Mouse (Mus musculus) lung, postnatal 25 days (tissue): ENCODE results near the gene Mfrp.
A peak's percentile ranks its signal among the peaks of the same experiment; 100 is the strongest.

Experiments
- DNase-seq: peaks from one replicate; pipeline ENCODE4 v3.0.0; 2022; ENCODE audit warnings: low spot score

The Mfrp gene

GRCm38 (mm10) chr9:44078955-44079756 lies 22.4 kb upstream of the Mfrp start:
- DNase-seq = peak; percentile 89

GRCm38 (mm10) chr9:44079997-44080780 lies 21.3 kb upstream of the Mfrp start:
- no peak for DNase-seq

DNA sequence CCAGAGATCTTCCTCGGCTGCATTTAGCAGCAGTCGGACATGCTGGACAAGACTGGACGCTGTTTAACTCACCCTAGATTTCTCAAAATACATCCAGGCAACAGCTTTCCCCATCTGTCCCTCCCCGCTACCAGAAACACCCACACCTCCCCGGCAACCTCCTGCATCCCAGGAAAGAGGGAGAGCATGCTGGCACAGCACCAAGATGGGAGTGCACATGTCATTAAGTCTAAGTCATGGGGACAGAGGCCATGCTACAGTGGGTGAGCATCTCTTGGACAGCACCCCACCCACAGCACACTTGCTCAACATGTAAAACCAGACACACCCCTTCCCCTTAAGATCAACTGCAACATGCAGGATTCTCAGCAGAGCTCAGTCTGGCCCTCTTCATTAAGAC lies 20.6 kb upstream of the Mfrp start:
- peak; percentile 27 for DNase-seq

DNA sequence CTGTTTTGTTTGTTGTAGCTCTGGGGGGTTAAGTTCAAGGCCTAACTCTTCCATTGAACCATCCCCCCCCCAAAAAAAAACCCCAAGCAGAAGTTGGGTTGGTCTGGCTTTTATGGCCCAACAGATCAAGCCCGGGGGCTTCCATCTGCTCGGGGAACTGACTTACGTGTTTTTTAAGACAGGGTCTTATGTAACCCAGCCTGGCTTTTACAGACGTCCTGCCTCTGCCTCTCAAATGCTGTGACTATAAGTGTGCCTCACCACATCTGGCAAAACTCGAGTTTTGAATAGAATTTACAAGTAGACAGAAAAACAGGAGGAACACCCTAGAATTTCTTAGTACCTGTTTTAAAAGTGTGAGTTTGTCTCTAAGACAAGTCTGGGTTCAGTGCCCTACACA lies 19.9 kb upstream of the Mfrp start:
- DNase-seq = no peak

- DNase-seq = no peak
These were observed 19.3 kb upstream of the Mfrp start for GRCm38 (mm10) chr9:44082266-44082665.

DNA sequence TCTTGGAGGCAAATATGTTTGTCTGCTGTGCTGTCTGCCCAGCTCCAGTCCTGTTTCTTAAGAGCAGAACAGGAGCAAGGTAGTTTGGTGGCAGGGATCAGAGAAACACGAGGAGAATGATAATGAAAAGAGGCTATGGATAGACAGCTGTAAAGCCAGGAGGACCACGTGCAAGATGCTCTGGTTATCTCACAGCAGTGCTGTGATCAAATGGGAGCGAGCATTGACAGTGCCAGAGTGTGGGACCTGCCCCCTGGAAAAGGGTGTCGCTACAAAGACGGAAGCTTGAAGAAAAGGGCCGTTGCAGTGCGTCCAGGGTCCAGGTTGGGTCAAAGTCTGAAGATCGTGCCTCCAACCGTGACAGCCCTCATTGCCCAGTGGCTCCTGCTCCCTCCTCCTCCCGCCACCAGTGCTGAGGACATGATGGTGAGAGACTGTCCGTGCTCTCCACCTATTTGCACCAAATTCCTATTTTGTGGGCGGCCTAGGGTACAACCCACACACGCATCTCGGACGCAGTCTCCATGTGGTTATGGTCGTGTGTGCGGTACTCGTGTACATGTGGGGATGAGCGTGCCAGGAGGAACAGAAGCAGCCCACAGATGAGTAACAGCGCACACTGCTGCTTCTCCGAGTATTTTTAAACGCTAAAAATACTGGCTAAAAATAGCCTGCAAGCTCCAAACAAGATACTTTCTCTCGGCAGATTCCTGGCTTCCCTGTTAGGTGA lies 18.0 kb upstream of the Mfrp start:
- no peak for DNase-seq

- DNase-seq = no peak
These were observed 17.3 kb upstream of the Mfrp start for GRCm38 (mm10) chr9:44084236-44084635.

DNA sequence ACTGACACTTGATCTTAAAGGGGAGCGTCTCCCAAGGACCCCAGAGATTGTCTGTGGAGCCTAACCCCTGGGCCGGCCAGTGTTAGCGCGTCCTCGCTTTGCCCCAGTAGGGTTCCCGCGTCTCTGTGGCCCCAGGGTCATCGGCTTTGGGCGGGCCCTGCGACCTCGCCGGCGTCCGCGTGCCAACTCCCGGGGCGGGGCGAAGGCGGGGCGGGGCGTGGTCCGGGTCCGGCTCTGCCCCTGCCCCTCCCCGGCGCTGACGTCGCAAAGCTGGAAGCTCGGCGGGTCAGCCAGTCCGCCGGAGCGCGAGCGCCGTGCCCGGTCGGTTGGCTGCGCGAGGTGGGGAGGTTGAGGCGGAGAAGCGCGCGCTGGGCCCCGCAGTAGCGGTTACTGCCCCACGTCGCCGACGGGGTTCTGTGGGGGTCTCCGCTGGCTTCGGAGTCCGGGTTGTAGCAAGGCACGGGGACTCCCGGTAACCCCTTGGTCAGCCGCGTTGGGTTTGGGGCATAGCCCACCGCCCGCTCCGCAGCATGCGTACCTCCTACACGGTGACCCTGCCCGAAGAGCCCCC lies 16.8 kb upstream of the Mfrp start:
- peak; percentile 95 for DNase-seq

DNA sequence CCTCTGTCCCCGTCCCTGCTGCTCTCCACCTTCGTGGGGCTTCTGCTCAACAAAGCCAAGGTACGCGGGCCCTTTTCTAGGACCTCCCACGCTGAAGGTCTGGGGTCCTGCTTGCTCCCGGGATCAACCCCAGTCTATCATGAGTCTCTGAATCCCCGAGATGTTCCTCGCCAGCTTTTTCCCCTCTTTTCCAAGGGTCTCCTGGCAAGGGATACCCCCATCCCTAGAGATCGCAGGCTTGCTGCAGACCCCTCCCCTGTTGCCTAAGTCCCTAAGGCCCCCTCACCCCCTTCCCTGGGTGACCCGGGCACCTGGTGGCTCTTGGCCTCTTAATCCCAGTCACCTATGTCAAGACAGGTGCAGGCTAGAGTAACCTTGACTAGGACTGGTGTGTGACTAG lies 16.3 kb upstream of the Mfrp start:
- no peak for DNase-seq

DNA sequence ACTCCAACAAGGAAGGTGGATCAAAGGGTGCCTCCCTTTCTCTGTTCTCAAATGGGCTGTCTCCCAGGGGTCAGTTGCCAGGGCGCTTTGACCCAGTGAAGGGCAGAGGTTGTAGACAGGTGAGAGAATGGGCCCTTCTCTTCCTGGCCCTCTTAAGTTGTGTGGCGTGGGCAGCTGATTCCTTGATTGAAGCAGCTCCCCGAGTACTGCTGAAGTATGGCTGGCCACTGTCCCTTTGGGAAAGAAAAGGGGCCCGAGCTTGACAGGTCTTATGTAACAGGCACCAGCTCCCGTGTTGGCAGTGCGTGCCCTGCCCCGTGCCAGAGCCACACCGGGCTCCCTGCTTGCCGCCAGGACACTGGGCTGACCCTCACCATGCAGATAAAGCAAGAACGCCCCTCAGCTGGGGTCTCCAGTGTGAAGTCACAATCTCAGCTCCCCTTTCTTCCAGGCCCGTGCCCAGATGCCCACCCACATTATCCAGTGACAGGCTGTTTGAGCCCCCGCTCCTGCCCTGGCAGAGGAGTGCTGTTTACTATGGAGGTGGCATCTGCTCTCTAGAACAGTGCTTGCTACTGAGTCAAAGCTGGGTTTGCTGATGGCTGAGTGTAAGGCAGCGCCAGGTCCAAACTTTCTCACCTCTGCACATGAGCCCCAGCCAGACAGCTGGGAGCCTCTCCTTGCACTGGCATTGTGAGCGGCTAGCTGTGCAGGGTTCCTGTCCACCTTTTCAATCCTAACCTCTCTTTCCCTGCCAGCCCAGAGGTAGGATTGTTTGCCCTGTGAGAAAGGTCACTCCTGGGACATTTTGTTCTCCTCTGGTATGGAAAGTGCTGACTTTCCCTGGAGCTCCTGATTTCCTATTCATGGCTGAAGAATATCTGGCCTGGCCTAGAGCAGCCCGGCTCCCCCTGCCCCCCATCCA lies 15.5 kb upstream of the Mfrp start:
- DNase-seq = peak; percentile 69

DNA sequence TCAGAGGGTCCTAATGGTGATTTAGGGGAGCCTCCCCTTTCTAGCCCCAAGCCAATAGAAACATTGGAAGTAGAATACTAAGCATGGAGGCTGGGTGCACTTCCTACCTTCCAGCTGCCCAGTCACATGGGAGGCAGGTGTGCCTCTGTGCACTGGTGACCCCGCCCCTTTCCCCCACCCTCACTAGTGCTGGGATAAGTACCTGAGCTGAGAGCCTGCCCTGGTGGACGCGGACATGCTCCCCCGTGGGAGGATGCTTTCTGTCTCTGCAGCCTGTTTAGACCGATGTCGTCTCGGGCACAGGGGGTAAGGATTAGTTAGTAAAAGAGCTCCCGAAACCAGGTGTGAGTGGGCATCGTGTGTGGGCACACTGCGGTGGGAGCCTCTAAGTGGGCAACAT lies 14.6 kb upstream of the Mfrp start:
- DNase-seq = no peak

DNA sequence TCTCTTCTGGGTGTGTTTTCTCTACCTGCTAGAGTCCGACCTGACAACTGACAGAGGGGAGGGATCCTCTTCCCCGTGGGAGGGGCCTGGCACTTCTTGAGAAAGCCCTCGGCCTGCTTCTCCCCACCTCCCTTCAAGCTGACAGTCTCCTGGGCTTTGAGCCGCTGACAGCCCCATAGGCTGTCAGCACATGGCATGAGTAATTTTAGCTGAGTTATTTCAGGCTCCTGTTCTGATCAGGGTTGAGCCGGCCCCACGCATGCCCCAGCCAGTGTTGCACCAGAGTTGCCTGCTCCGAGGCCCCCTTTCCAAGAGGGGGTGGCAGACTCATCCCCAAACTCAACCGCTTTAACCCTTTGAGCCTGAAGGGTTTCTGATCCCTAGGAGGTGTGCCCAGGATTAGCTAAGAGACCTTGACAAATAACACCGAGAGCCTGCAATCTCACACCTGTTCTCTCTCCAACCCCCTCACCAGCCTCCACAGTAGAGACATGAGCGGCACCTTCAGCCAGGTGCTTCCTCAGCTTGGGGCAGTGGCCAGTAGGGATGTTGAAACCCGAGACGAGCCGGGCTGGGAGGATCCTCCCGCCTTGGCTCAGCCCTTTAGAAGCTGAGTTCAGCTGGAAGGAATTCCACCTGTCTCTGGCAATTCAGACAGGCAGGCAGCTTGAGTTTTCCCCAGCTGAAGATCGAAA lies 13.6 kb upstream of the Mfrp start:
- DNase-seq = no peak

GRCm38 (mm10) chr9:44088877-44089608 lies 12.5 kb upstream of the Mfrp start:
- no peak for DNase-seq

- DNase-seq = peak; percentile 74
These were observed 7.7 kb upstream of the Mfrp start for GRCm38 (mm10) chr9:44093612-44094503.

DNA sequence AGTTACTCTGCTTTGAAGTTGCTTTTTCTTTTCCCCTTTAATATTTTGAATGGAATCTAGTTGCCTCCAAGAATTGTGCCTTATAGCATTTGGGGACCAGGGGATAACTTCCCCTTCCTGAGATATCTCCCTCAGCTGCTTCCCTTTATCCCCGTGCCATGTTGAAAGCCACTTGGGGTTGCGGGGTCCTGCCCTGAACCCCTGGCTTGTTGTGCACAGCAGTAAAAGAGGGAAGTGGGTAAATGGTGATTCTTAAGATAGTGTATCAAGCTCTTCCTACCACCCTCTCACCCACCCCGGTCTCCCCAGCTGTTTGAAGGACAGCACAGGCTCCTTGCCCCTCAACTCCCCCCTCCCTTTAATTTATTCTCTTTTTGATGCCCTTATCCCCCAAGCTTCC lies 6.8 kb upstream of the Mfrp start:
- no peak for DNase-seq

- no peak for DNase-seq
These were observed 5.7 kb upstream of the Mfrp start for GRCm38 (mm10) chr9:44095781-44096180.

GRCm38 (mm10) chr9:44096536-44096935 lies 5.0 kb upstream of the Mfrp start:
- DNase-seq = no peak

DNA sequence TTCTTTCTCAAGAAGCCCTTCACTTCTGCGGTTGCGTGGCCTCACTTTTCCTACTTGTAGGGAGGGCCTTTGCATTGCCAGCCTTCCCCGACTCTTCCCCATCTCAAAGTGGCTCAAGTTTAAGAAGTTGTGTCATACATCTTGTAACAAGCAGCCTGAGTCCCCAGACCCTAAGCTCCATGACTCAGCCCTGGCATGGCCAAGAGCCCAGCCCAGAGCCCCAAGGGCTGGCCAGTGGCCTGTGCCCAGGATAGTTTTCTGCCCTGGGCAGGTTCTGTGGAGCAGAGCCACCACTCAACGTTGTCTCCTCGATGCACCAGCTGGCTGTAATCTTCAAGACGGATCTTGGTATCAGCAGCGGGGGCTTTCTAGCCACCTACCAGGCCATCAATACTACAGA lies 3.4 kb downstream of the Mfrp start:
- DNase-seq = no peak

- no peak for DNase-seq
These were observed 4.3 kb downstream of the Mfrp start for GRCm38 (mm10) chr9:44105781-44106180.
